Mouse (Mus musculus) urinary bladder, postnatal 10 days (tissue): Measurements from ENCODE around the gene Milr1.

Source experiments
- DNase-seq: peaks from one replicate; pipeline ENCODE4 v3.0.0; 2022; ENCODE audit warnings: low spot score

The Milr1 gene

DNA sequence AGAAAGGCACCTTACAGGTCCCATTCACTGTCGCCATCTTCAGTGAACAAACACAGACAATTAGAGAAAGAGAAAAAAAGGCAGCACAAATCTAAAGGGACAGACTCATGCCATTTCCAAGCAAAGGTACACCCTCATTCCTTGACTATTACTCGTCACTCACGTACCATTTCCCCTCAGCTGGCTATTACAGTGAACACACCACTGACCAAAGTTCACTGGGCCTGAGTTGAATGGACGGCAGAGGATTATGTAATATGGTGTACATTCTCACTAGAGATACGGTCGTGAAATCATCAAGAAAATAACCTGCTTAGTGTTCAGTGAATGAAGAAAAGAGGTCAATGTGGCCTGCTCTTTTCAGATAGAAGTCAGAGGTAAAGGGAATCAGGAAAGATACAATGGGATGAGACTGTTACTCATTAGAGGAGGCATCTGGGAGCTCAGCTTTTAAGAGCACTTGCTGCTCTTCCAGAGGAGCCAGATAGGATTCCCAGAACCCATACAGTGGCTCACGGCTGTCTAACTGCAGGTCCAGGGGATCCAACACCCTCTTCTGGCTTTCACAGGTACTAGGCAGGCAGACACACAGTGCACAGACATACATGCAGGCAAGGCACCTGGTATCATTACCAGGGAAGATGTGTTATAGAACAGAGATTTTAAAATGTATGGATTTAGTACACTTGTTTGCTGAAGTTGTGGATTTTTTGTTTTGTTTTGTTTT, 61.5 kb downstream of the Milr1 start:
- DNase-seq = no peak

GRCm38 (mm10) chr11:106814601-106815320, 63.7 kb downstream of the Milr1 start:
- DNase-seq = no peak

DNA sequence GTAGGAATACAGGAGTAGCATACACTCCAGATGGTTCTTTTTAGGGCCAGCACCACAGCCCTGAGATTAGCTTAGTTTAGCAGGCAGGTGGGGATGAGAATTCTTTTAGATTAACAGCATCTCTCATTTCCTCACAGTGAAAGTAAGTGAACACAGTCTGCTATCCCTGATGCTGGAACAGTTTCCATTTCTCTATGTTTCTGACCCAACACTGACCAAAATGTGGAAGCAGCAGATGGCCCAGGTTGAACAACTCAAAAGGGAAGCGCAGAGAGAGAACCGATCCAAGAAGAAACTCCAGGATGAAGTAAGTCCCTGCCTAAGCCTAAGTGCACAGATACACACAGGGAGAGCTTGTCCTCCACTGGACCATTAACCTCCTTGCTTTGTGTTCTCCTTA, 64.3 kb downstream of the Milr1 start:
- DNase-seq = no peak

DNA sequence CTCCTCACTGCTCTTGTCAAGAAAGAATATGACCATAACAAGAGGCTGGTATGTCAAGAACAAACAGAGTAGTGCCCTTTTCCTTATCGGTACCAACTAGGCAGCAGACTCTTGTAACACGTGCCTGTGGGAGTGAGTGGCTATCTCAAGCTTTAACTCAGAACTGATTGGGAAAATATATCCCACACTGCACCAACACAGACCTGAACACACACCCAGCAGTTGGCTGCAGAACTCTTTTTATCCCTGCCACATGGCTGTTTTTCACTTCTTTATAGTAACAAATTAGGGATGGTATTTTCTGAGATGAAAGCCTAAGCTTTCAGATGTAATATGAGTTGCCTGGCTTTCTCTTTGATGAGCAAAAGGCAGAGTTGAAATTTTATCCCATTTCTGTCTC, 64.7 kb downstream of the Milr1 start:
- DNase-seq = no peak

DNA sequence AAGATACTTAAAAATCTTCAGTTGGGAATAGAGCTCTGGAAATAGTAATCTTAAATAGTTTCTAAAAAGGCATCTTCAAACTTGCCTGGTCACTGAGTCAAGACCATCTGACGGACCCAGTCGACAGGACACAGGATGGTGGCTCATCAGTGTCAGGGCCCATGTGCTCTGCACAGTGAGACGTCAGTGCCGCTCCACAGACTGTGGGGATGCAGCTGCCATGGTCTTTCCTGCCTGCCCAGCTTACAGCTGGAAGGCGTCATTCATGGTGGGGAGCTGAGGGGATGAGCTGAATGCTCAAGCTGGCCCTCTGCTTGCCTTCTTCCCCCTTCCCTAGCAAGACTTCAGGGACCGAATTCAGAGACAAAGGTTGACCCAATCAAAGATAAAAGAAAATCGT, 65.3 kb downstream of the Milr1 start:
- no peak for DNase-seq

DNA sequence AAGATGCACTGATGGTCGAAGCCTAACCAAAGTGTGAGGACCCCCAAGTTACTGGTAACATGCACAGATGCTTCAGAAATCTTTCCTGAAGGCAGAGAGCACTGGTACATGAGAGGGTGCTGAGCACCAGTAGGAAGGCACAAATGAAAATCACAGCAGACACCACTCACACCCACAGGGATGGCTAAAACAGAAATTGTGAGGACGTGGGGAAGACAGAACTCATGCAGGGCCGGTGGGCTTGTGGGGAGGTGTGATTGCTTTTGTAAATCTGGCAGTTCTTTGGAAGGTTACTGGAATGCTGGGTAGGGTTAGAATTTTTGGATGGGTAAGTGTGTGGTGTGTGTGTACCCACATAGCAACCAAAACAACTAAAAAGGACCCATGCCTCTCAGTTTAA, 66.1 kb downstream of the Milr1 start:
- DNase-seq = no peak

DNA sequence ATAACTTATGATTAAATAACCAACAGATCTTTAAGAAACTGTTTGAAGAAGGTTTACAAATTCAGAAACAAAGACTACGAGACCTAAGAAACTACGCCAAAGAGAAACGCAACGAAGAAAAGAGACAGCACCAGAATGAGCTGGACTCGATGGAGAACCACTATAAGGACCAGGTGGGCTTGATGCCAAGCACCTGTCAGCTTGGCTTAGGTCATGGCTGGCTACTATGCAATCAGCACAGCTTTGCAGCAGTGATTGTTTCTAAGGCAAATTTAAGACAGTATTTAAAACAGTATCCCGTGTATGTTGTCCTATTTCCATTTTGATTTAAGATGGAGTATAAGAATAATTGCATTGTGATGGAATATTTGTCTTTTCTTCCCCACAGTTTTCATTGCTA, 66.8 kb downstream of the Milr1 start:
- no peak for DNase-seq

DNA sequence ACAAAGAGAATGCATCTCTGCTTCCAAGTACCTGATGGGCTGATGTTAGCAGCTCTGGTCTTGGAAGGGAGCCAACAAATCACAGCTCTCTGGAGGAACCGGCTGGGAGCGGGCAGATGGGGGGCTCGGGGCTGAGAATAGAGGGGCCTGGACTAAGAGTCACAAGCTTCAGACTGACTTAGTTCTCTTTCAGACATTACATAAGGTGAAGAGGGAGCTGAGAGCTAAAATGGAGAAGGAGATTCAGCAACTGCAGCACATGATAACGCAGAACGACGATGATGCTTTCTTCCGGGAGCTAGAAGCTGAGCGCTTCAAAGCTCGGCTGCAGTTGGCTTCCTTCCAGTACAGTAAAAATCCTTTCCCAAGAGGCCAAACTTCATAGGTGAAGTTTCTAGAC, 67.3 kb downstream of the Milr1 start:
- no peak for DNase-seq
